Mouse (Mus musculus) testis, adult 2 months (tissue): ENCODE measurements at regions not wholly inside any gene's neighbourhood (a gene's known extent, or its start where the extent isn't known, plus 50 kb on each side); places are given as distances from the start of the nearest gene placed in this dataset.

ENCODE experiments used
- H3K27ac ChIP-seq: fragments of 200-500 bp; 2 replicates; pipeline ENCODE4 v1.5.1; 2012; ENCODE audit warnings: low read depth, low read length; ENCODE audit not compliant: control insufficient read depth, insufficient read depth
- H3K27me3 ChIP-seq: fragments of 200-500 bp; 2 replicates; pipeline ENCODE4 v1.6.1; 2012; ENCODE audit warnings: mild to moderate bottlenecking, low read length, moderate library complexity; ENCODE audit not compliant: control insufficient read depth, insufficient read depth
- H3K36me3 ChIP-seq: fragments of 200-500 bp; 2 replicates; pipeline ENCODE4 v1.6.1; 2012; ENCODE audit warnings: mild to moderate bottlenecking, low read length; ENCODE audit not compliant: control insufficient read depth, insufficient read depth
- H3K4me1 ChIP-seq: fragments of 200-500 bp; 2 replicates; pipeline ENCODE4 v1.6.1; 2012; ENCODE audit warnings: low read length; ENCODE audit not compliant: control insufficient read depth, insufficient read depth
- H3K4me3 ChIP-seq: fragments of 200-500 bp; 2 replicates; pipeline ENCODE4 v1.5.1; 2012; ENCODE audit warnings: low read depth, mild to moderate bottlenecking, low read length, moderate library complexity, mixed read lengths; ENCODE audit not compliant: control insufficient read depth
- CTCF ChIP-seq: fragments of 200-500 bp; IDR thresholded peaks from 2 replicates; pipeline ENCODE4 v1.5.1; 2012; ENCODE audit warnings: low read depth, mild to moderate bottlenecking, inconsistent platforms, low read length, moderate library complexity; ENCODE audit not compliant: control insufficient read depth, insufficient read depth, insufficient replicate concordance
- POLR2A ChIP-seq: fragments of 200-500 bp; IDR thresholded peaks from 2 replicates; pipeline ENCODE4 v1.6.1; 2012; ENCODE audit warnings: low read depth, mild to moderate bottlenecking, inconsistent platforms, low read length, moderate library complexity; ENCODE audit not compliant: control insufficient read depth

DNA sequence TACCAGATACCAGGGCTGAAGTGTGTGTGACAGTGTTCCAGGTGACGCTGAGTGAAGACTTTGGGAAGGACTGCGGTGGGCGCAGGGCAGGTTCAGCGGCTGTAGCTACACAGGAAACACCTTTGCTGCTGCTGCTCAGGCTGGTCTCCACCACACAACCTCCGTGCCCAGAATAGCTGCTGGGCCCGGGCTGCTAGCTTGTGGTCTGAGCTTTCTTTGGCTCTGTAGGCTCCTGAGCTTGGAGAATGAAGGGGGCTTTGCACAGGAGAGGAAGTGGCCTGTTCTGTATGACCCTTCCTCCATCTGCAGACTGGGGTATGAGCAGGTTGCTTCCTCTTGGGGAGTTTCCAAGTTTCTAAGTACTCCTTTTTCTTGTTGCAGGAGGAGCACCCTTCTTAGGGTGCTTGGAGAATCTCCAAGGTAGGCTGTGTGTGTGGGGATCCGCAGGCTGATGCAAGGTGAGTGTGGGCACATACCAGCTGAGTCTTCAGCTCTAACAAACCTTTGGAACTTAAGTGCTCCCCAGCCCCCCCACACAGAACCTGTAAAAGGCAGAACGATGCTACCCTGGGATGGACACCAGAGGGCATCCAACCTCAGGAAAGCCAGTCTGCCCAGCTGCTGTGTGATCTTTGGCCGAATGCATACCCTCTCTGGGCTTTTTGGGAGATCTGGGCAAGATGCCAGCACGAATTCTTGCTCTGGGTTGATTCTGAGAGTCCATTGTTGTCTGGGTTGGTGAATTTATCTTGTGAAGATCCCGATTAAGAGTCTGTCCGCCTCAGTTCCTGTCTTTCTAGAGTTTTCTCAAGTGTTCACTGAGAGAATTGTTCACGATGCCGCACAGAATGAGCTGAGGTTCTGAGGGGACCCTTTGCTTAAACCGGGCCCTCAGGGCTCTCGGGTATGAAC is 136.6 kb downstream of the Mn1 start:
- Histone ChIP-seq H3K27ac (no peak overlapping the region), H3K4me3 (no peak overlapping the region)
- TF ChIP-seq POLR2A = no peak

DNA sequence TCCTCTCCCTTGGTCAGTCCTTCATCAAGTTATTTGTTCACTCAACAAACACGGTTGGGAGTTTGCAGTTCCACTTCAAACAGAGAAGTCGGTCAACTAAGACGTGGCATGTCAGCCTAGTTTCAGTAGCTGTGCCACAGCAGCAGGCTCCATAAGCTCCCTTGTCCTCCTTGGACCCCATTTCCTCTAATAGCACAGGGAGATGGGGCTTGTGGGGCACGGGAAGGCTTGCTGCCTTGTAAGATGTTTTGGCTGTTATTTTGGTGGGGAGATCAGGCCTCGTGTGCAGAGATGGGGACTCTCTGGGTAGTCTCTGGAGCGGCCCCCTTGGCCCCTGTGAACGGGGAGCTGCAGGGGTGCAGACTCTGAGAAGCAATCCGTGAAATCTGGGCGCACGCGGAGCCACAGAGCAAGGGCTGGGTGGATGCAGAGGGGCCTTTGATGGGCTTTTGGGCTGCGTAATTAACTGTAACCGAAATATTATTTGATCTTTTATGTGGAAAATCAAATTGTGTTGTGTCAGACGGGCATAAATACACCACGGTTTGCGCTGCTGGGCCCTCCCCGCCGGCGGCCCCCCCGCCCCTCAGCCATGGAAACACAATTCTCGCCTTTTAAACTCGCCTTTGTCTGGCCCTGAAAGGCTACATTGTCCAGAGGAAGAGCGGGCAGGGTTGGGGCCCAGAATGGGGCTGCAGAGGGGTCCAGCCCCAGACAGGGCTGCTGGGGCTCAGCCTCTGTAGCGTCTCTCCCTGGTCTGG is 137.6 kb downstream of the Mn1 start:
- Histone ChIP-seq H3K4me1 (peaks cover 2% of the 10 kb centered on the region; the same call in 1 of the 2 replicates), H3K36me3 (no peaks in the 10 kb centered on the region), H3K4me3 (no peak overlapping the region), H3K27me3 (no peaks in the 10 kb centered on the region), H3K27ac (no peak overlapping the region)
- no peak for TF ChIP-seq CTCF
- no peak for TF ChIP-seq POLR2A

More for the DNA sequence above, 136.6 kb downstream of the Mn1 start:
- no peaks in the 10 kb centered on the region for H3K4me1 ChIP-seq
- H3K27me3 ChIP-seq = no peaks in the 10 kb centered on the region
- no peaks in the 10 kb centered on the region for H3K36me3 ChIP-seq

DNA sequence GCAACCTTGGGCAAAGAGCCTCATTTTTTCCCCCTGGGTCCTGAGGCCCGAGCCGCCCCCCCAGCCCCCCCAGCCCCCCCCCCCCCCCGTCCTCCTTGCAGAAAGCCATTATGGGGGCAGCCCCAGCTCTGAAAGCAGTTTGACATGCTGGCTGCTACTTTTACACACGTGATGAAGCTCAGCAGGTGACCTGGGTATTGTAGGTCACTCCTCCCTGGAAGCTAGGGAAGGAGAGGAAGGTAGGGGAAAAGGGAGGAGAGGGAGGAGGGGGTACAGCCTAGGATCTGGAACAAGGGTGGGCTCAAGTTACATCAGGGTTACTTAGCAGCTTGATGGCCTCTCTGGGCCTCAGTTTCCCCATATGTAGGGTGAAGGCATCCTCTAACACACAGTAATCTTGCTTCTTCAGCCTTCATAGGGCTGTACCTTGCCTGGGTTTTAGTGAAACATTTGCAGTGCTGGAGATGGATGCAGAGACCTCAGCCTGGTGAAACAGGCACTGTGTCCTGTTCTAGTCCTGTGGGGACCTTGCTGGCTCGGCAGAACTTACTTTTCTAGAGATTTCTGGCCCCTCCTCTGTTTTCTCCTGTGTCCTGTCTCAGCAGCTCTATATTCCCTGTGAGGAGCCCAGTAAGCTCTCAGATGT is 138.3 kb downstream of the Mn1 start:
- Histone ChIP-seq H3K27me3 (no peaks in the 10 kb centered on the region), H3K4me3 (no peak overlapping the region), H3K27ac (no peak overlapping the region), H3K4me1 (peaks cover 6% of the 10 kb centered on the region), H3K36me3 (no peaks in the 10 kb centered on the region)
- no peak for TF ChIP-seq POLR2A
- TF ChIP-seq CTCF = no peak

DNA sequence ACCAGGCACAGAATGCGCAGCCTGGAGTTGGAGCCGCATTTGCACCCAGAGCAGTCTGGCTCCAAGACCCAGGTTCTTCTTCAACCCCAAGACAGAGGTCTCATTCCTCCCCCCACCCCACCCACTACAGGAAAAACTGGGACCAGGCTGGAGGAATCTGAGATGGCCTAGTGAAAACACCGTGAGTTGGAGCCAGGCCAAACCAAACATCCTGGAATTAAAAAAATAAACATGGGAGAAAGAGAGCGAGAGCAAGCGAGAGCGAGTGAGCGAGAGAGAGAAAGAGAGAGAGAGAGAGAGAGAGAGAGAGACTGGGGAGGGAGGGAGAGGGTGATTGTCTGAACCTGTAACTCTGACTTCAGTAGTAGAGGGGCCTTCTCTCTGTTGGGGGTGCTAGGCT is 138.8 kb downstream of the Mn1 start:
- Histone ChIP-seq H3K36me3 (no peaks in the 10 kb centered on the region), H3K4me3 (no peak overlapping the region), H3K4me1 (peaks cover 11% of the 10 kb centered on the region), H3K27ac (no peak overlapping the region), H3K27me3 (no peaks in the 10 kb centered on the region)
- TF ChIP-seq POLR2A = no peak
- TF ChIP-seq CTCF = no peak

DNA sequence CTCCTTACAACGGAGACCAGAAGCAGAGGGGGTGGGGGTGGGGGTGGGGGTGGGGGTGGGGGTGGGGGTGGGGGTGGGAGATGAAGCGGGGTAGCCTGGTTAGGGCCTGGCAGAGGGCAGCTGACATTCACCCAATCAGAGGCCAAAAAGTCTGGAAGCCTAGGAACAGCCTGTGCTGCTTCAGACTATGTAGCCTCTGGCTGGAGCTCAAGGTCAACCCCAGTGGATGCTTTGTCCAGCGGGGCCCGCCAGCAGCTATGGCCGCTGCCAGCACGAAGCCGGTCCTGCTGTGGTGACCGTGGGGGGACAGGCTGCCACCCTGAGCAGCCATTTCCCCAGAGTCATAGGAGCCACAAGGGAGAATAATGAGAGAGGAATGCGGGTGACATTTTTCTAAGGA is 143.3 kb downstream of the Mn1 start:
- Histone ChIP-seq H3K27ac (peak overlapping the region; percentile 97), H3K27me3 (no peaks in the 10 kb centered on the region), H3K36me3 (no peaks in the 10 kb centered on the region), H3K4me1 (peaks cover 20% of the 10 kb centered on the region), H3K4me3 (peak overlapping the region; percentile 83; the same call in 1 of the 2 replicates)
- TF ChIP-seq CTCF (no peak), POLR2A (no peak)

DNA sequence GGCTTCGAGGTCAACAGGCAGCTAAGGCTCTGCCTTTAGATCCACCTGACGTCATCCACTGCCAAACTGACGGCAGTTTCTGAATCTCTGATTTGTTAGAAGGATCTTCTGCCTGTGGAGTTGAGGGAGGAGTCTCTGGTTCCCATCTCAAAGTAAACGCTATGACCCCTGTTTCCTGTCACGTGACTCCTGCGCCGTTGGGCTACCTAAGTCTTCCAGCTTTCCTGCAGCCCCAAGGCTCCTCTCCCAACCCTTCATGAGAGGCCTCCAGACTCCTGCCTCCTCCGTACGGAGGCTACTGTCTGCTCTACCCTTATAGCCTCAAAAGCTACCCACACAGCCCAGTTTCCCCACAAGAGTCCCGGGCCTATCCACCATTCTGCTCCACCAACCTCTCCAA is 144.1 kb downstream of the Mn1 start:
- Histone ChIP-seq H3K36me3 (no peaks in the 10 kb centered on the region), H3K27ac (peak overlapping the region; percentile 97), H3K4me3 (peak overlapping the region; percentile 83), H3K4me1 (peaks cover 20% of the 10 kb centered on the region), H3K27me3 (no peaks in the 10 kb centered on the region)
- TF ChIP-seq POLR2A (peak; percentile 54; the same call in 1 of the 2 replicates), CTCF (no peak)

DNA sequence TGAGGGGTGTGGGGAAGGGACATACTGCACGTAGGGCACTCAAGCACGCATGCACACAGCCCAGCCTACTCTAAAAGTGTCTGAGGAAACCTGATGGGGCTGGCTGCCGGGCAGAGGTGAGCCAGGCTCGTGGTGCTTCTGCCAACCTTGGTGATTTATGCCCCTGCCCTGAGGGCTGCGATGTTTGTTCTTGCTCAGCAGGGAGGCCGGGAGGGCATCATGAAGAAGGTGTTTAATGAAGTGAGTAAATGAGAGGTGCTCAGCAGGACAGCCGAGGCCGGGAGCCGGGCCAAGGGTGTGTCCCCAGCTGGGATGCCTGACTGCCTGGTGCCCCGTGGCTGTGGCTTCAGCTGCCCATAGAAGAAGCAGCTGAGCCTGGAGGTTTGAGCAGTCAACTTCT is 153.7 kb downstream of the Mn1 start:
- Histone ChIP-seq H3K27ac (no peak overlapping the region), H3K27me3 (no peaks in the 10 kb centered on the region), H3K4me1 (peaks cover 17% of the 10 kb centered on the region), H3K4me3 (no peak overlapping the region), H3K36me3 (no peaks in the 10 kb centered on the region)
- no peak for TF ChIP-seq POLR2A
- TF ChIP-seq CTCF = no peak
